Mouse (Mus musculus): ENCODE data around the gene Ccdc181. TPM values are rescaled to one million over a fixed set of nuclear protein-coding genes. Genes with fewer than 3 reads are reported as not detected.

The Ccdc181 gene
- polyA plus RNA-seq (2012; rRNA removed; ENCODE audit: low replicate concordance), result 0.79 and 1.1 TPM in 2 replicates

DNA sequence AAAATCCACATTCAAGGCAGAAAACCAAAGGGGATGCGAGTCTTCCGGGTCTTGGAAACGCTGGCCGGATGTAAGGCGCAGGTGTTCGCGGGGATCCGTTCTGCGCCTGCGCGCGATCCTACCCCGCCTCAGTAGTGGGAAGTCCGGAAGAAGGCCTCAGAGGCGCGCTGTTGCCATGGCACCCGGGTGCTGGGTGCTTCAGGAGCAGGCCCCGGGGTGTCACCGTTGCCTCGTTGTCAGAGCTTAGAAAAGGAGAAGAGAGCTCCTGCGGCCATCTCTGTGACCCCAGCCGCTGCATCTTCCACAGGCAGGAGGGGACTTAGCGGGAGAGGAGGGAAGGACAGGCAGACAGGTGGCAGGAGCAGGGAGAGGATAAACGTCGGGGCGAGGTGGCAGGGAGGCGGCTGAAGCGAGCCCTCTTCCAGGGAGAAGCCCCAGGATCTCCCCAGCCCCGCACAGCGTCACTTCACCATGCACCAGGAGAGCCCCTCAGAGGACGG, at the start of gene Ccdc181:
TSS of gene Ccdc181 (plus strand) at position 131 of the 500 bp plus-strand sequence.

GRCm38 (mm10) chr1:164248465-164249331, 26.7 kb upstream of the Ccdc181 start, which contains the start of gene Slc19a2:
Gene Slc19a2 (plus strand): TSS chr1:164249046.

DNA sequence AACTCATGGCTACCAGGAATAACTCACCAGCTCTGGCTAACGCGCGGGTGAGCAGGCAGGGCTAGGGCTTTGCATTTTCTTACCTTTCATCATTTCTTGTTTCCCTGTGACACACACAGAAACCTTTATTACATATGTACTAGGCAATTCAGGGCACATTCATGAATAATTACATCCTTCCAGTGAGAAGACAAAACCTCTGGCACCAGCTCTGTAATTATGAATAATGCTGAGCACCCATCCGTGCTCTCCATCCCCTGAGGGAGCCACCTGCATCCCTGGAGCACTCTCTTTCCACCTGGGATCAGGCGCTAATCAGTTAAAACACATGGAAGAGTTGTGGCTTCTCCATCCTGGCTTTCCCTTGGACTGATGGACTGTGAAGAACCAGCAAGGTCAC, 28.4 kb downstream of the Ccdc181 start, which contains the start of gene Nme7:
TSS of gene Nme7 (plus strand) at position 301 of the 400 bp plus-strand sequence.

GRCm38 (mm10) chr1:164307124-164307751, 31.9 kb downstream of the Ccdc181 start, which contains the start of gene Blzf1:
Gene Blzf1 (minus strand): TSS chr1:164307489.

Other genes starting within 250 kb of the Ccdc181 start
- 0.07 TPM in 1 of 2 replicates, not detected in the other for gene Sele, start 227.4 kb upstream of the Ccdc181 start, polyA plus RNA-seq (2012; rRNA removed; ENCODE audit: low replicate concordance)
- gene Sell, start 213.6 kb upstream of the Ccdc181 start, polyA plus RNA-seq (2012; rRNA removed; ENCODE audit: low replicate concordance), result 0.09 and 0.60 TPM in 2 replicates
- gene Selp, start 160.3 kb upstream of the Ccdc181 start, polyA plus RNA-seq (2012; rRNA removed; ENCODE audit: low replicate concordance), result 0.18 and 1.3 TPM in 2 replicates
- gene F5, start 123.7 kb upstream of the Ccdc181 start, polyA plus RNA-seq (2012; rRNA removed; ENCODE audit: low replicate concordance), result 0.20 and 3.5 TPM in 2 replicates
- 6.5 and 13.8 TPM in 2 replicates for gene Slc19a2, start 26.5 kb upstream of the Ccdc181 start, polyA plus RNA-seq (2012; rRNA removed; ENCODE audit: low replicate concordance)
- gene Nme7, start 28.5 kb downstream of the Ccdc181 start, polyA plus RNA-seq (2012; rRNA removed; ENCODE audit: low replicate concordance), result 3.3 and 3.7 TPM in 2 replicates
- 0.42 and 0.49 TPM in 2 replicates for gene Blzf1, start 31.9 kb downstream of the Ccdc181 start, polyA plus RNA-seq (2012; rRNA removed; ENCODE audit: low replicate concordance)
- 373 and 591 TPM in 2 replicates for gene Atp1b1, start 182.8 kb downstream of the Ccdc181 start, polyA plus RNA-seq (2012; rRNA removed; ENCODE audit: low replicate concordance)

All from duodenum, adult 2 months (tissue).